Mouse (Mus musculus) cerebellum, postnatal 14 days (tissue): Measurements from ENCODE around the gene Pigt.

ENCODE experiments used
- DNase-seq, 2 experiments: peaks; one replicate each; pipeline ENCODE4 v3.0.0; 2021; ENCODE audit warnings: mixed read lengths in 2 of 2

The Pigt gene

DNA sequence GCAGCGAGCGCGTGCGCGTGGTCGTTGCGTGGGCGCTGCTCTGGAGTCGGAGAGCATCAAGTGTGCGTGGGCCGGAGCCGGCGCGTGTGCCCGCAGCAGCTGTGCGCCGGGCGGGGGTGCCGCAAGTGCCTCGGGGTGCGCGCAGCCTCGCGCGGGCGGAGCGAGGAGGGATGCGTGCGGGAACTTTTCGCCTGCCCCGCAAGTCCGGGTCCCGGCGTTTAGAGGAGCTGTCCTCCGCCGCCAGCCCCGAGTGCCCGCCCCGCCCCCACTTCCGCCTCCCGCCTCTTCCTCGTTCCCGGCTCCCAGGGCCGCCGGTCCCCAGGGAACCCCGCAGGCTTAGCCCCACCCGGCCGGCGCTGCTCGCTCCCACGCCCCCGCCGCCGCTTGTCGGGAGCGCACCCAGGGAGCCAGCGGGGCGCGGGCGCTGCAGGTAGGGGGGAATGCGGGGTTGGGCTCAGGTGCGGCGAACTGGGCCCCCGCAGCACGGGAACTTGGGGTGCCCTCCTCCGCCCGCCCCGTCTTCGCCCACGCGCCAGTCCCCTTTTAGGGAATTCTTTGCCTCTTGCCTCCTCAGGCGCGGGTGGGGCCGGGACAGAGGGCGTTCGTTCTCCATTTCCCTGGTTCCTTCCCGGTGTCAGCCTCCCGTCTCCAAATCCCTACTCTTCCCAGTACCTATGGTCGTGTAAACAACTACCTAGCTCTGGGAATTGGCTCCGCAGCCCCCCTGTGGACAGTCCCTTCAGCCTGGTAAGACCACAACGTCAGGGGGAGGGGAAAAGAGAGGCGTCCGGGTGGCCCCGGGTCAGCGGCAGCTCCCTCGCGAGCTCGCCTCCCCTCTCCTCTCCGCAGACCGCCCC is 10.8 kb upstream of the Pigt start:
- peak; percentile 84 for DNase-seq

GRCm38 (mm10) chr2:164487115-164487527 is 10.2 kb upstream of the Pigt start:
- no peak for DNase-seq

GRCm38 (mm10) chr2:164487812-164488211 is 9.5 kb upstream of the Pigt start:
- DNase-seq, result peak; percentile 90 to 93

GRCm38 (mm10) chr2:164494126-164494525 is 3.2 kb upstream of the Pigt start:
- DNase-seq, result no peak

DNA sequence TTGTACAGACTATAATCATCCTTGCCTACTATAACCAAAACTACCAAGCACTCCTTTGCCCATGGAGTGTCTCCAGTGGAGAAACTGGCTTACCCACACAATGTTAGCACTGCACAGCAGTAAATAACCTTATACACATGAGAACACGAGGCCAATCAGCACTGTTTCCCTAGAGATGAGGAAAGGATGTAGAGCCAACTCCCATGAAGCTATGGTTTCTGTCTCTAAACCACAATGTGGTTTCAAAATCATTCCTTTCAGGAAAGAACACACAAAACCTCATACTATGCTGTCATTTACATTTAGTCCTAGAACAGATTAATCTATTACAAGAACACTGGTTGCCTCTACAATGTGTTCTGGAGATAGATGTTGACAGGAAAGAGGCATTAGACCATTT is 989 bp upstream of the Pigt start:
- no peak for DNase-seq

DNA sequence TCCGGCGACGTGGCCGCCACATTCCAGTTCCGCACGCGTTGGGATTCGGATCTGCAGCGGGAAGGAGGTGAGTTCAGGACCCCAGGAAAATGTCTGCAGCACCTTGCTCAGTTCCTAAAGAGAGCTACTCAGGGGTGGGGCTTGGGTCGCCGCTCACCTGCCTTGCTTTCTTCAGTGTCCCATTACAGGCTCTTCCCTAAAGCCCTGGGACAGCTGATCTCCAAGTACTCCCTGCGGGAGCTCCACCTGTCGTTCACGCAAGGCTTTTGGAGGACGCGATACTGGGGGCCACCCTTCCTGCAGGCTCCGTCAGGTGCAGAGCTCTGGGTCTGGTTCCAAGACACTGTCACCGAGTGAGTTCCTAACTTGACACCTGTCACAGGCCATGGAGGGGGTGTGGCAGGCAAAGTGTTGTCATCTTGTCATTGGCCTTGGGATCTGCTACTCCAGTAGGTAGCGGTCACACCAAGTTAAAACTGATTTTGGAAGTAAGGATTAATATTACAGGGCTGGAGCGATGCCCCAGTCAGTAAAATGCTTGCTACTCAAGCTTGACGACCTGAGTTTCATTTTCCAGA is 460 bp downstream of the Pigt start:
- peak in 1 of 2 experiments; percentile 35 for DNase-seq

- peak in 1 of 2 experiments; percentile 30 for DNase-seq
Measured at GRCm38 (mm10) chr2:164499317-164499716, 2.0 kb downstream of the Pigt start.

- peak in 1 of 2 experiments; percentile 25 for DNase-seq
Measured at GRCm38 (mm10) chr2:164500511-164500910, 3.2 kb downstream of the Pigt start.

DNA sequence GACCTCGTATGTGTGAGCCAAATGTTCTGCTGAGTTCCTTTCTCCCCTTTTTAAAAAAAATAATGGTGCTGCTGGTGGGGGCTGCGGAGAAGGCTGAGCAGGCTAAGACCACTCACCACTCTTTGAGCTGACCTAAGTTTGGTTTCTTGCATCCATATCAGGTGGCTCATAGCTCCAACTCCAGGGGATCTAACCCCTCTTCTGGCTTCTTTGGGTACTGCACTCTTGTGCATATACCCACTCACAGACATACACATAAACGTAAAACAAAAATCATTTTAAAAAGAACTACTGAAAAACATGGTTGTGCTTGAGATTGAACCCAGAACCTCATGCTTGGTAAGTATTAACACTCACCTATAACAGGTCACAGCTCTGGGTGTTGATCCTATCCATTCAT is 7.6 kb downstream of the Pigt start:
- no peak for DNase-seq

GRCm38 (mm10) chr2:164505619-164506347 is 8.5 kb downstream of the Pigt start:
- DNase-seq, result no peak

DNA sequence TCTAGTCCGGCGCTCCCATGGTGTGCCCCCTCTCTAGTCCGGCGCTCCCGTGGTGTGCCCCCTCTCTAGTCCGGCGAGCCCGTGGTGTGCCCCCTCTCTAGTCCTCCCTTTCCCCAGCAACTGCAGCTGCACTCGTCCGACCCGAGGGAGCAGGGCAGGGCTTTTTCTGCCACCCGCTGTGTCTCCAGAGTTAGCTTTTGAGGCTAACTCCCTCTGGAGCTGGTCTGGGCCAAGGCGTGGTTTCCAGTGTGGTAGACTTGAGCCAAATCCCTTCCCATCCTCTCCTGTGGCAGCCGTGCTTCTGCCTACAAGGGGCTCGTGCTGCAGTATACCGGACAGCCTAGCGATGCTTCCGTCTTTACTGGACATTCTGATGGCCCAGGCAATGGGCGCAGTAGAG is 10.5 kb downstream of the Pigt start:
- no peak for DNase-seq

DNA sequence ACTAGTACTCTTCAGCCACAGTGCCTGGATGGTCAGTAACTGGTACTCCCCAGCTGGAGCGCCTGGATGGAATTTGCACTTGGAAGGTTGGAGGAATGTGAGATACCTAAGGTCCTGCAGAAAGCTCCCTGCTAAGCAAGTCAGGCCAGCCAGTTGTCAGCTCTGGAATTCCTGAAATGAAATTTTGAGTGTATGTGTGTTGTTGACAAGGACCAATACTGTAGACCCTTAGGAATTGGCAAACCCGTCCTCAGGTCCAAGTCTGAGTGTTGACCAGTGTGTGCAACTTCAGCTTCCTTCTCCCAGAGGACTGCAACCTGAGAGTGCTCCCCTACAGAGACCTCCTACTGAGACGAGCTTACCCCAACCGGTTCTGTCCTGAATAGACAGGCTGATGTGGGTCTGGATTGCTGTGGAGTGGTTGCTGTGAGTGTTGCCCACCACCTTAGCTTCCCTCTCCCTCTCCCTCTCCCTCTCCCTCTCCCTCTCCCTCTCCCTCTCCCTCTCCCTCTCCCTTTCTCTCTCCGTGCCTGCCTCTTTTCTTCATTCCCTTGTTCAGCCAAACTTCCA is 13.4 kb downstream of the Pigt start:
- no peak for DNase-seq

GRCm38 (mm10) chr2:164512121-164512909 is 15.0 kb downstream of the Pigt start:
- DNase-seq, result no peak

GRCm38 (mm10) chr2:164513389-164513788 is 16.1 kb downstream of the Pigt start:
- DNase-seq, result no peak

GRCm38 (mm10) chr2:164514916-164515315 is 17.6 kb downstream of the Pigt start:
- no peak for DNase-seq

- DNase-seq, result no peak
Measured at GRCm38 (mm10) chr2:164515897-164516296, 18.6 kb downstream of the Pigt start.

GRCm38 (mm10) chr2:164516592-164516991 is 19.3 kb downstream of the Pigt start:
- no peak for DNase-seq

- DNase-seq, result peak; percentile 57 to 64
Measured at GRCm38 (mm10) chr2:164517485-164518221, 20.3 kb downstream of the Pigt start.

DNA sequence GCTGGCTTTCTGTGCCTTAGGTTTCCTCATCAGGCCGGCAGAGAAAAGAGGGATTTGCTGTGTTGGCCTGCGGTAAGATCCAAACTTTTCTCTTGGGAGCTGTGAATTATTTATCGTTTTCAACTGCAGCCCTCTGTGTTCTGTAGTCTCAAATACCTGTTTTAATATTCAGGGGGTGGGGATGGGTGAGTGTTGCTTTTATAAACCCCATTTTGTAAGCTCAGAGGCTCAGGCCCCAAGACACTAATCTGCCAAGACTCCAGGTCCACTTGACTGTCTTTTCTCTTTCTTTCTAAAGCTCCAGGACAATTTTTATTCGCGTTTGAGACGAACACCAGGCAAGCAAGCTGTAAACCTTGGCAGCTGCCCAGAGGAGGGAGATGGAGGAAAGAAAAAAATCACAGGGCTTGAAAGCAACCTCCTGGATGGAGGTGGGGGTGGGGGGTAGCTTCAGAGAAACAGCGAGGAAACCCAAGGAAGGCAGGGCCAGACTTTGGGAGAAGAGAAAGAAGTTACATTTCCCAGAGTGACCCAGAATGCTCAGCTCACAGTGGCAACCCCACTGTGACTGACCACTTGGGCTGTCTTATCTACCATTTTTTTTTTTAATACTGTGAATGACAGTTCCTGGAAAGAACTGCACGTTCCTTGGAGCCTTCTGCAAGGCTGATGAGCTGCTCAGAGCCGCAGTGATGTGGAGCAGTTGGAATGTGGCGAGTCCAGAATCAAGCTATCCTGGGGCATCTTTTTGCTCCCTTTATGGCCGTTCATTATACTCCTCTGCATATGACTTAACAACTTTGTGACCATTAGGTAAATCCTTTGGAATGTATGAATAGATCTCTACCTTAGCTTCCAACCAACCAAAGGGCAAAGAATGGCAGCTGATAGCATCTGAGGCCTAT is 21.2 kb downstream of the Pigt start:
- DNase-seq, result no peak

DNA sequence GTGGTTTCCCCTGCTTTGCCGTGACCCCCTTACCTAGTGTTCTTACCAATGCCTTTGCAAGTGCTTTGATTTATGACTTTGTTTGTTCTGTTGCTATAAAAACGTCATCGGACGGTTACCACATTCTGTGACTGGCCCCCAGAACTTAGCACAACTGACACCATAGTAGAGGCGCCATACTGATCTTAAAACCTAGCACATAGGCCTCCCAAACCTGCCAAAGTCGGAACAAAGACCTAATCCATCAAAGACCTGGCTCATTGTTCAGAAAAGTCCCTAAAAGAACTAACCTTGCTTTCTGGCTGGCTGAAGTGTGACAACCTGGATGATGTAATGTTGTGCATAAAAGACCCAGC is 21.8 kb downstream of the Pigt start:
- DNase-seq, result no peak

- DNase-seq, result peak; percentile 50 to 55
Measured at GRCm38 (mm10) chr2:164520782-164521181, 23.5 kb downstream of the Pigt start.
